Mouse (Mus musculus): Measurements from ENCODE around the gene Nuak2.

The Nuak2 gene

GRCm38 (mm10) chr1:132298801-132299464 is 17.0 kb upstream of the Nuak2 start:
- peak; percentile 25 to 44 for DNase-seq

GRCm38 (mm10) chr1:132299744-132300143 is 16.2 kb upstream of the Nuak2 start:
- DNase-seq, result no peak

GRCm38 (mm10) chr1:132301242-132301641 is 14.7 kb upstream of the Nuak2 start:
- no peak for DNase-seq

DNA sequence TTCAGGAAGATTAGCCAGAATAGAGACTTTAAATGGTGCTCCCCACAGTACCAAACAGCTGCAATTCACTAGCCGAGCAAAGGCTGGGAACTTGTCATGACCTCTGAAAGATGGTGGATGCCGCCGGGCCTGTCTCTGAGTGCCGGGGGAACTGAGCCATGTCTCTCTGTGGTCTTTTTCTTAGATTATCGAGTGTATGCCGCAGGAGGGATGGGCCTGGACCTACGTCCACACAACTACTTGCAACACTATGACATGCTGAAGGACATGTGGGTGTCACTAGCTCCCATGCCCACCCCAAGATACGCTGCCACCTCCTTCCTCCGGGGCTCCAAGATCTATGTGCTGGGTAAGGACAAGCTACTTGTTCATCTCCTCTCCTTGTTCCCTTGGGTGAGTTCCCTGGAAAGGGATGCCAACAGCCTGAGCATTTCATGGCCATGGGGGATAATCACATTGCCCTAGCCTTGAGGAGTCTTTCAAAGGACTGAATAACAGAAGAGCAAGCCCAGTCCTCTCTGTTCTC is 13.5 kb upstream of the Nuak2 start:
- no peak for DNase-seq

DNA sequence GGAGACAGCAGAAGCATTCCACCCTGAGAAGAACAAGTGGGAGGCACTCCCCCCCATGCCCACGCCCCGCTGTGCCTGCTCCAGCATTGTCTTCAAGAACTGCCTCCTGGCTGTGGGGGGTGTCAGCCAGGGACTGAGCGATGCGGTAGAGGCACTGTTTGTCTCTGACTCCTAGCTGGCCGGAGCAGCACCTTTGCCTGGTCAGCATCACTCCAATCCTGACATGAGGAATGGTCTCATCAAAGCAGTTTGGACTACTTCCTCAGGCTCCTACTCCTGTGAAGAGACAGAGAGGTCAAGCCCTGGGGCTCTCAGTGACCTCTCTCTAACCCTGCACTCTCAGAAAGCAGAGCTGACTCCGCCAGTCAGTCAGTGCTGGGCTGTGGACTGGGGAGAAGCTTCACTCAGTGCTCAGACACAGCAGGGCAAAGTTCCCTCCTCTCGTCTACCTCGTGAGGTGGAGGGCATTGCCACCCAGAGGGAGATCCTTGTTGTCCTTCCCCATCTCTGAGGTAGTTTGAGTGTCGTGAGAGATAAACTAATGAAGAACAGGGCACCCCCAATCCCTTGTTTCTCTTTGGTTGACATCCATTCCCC is 11.2 kb upstream of the Nuak2 start:
- DNase-seq, result no peak

DNA sequence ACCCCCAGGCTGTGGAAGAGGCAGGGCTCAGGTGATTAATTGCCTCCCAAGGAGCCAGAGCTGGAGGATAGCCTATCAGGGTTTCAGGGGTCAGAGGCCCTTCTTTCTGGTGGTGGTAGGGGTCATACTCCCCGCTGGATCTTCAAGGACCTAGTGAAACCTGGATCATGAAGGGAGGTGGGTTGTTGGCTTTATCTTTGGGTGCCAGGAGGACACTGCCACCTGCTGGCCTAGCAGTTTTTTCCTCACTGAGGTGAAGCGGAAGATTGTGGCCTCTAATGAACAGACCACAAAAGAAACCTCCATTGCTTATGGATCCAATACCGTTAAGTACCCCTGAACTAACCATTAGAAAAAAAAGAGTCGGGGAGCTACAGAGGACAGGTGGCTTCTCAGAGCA is 9.8 kb upstream of the Nuak2 start:
- peak; percentile 51 to 78 for DNase-seq

DNA sequence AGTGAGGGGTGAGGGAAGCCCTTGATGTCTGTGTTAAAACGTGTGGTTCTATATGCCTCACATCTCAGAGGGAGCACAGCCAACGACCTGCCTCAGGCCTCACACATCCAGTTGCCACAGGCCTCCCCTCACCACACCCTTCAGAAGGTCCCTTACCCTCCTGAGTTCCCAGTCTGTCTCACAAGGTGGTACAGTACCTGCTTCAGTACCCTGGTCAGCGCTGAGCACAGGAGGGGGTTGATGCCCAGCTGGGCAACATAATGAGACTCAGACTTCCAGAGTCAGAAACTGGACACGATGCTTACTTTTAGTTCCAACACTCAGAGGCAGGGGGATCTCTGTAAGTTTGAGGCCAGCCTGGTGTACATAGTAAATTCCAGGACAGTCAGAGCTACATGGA is 9.1 kb upstream of the Nuak2 start:
- no peak for DNase-seq

GRCm38 (mm10) chr1:132307962-132308361 is 8.0 kb upstream of the Nuak2 start:
- DNase-seq, result no peak

DNA sequence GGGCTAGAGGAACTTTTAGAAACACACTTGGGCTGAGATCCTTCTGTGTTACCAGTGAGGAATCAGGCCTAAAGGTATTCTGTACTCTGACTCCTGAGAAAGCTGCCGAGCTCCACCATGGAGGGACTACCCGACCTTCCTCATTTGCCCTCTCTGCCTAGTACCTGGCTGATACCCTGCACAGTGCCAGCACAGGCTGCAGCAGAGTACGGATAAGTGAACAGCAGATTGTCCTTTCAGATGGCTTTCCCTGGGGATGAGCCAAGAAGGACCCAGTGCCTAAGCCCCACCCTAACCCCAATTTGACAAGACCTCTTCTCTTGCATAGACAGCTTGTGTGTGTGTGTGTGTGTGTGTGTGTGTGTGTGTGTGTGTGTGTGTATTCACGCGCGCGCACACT is 7.3 kb upstream of the Nuak2 start:
- DNase-seq, result no peak

GRCm38 (mm10) chr1:132310754-132311153 is 5.2 kb upstream of the Nuak2 start:
- no peak for DNase-seq

DNA sequence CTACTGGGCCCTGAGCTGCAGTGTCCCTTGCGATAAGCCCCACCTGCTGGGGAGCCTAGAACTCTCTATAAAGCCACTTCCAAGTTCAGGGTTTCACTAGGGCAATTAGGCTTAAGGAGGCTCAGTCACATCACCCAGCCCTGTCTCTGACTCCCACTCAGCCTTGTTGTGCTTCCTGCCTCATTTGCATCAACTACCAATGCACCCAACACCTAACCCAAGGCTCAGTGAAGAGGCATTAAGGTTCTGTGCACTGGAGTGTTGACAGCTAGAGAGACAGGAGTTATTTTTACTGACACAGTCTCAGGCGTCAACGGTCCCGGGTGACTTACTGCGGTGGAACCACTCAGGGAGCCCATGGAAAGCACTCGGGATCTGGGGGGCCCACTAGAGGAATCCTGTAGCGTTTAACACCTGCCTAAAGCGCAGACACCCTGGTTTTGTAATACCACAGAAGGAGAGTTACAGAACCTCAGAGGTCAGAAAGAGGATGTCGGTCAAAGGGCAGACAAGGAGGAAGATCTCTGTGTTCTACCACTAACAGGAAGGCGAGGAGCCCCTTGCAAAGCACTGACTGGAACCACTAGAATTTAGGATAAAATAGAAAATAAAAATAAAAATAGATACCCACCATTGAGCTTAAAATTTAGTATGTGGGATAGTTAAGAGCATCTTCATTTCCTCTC is 4.6 kb upstream of the Nuak2 start:
- peak; percentile 48 to 52 for DNase-seq

GRCm38 (mm10) chr1:132312043-132312442 is 3.9 kb upstream of the Nuak2 start:
- no peak for DNase-seq

DNA sequence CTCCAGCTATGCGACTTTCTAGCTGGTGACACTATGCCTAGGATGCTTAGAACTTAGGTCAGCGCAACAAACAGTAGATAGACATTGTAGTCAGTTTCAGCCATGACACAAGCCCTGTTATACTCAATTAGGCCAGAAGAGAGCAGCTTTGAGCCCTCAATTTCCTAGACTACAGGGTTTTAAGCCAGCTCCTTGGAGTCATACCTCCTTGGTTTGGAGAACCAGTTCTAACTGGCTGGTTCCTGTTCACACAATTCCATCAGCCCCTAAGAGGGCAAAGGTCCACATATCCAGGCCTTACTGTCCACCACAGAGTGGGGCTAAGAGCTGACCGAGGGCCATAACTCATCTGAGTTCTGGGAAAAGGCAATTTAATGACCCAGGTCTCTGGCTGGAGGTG is 3.2 kb upstream of the Nuak2 start:
- peak in 1 of 2 experiments; percentile 65 for DNase-seq

DNA sequence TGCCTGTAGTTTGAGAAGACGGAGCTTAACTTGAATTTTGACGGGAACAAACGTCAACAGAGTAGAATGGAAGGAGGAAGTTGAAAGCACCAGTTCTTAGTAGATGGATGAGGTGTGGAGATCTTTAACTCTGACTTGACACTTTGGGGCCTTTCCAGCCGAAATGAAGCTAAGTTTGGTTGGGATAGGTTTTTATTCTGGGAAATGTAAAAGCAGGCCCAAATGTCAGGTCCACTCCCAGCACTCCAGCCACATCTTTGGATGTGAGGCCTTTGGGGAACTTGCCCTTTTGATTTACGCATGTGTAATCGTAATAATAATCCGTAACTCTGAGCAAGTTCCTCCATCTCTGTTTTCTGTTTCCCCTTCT is 684 bp downstream of the Nuak2 start:
- no peak for DNase-seq

GRCm38 (mm10) chr1:132317413-132317812 is 1.5 kb downstream of the Nuak2 start:
- DNase-seq, result peak in 1 of 2 experiments; percentile 34

DNA sequence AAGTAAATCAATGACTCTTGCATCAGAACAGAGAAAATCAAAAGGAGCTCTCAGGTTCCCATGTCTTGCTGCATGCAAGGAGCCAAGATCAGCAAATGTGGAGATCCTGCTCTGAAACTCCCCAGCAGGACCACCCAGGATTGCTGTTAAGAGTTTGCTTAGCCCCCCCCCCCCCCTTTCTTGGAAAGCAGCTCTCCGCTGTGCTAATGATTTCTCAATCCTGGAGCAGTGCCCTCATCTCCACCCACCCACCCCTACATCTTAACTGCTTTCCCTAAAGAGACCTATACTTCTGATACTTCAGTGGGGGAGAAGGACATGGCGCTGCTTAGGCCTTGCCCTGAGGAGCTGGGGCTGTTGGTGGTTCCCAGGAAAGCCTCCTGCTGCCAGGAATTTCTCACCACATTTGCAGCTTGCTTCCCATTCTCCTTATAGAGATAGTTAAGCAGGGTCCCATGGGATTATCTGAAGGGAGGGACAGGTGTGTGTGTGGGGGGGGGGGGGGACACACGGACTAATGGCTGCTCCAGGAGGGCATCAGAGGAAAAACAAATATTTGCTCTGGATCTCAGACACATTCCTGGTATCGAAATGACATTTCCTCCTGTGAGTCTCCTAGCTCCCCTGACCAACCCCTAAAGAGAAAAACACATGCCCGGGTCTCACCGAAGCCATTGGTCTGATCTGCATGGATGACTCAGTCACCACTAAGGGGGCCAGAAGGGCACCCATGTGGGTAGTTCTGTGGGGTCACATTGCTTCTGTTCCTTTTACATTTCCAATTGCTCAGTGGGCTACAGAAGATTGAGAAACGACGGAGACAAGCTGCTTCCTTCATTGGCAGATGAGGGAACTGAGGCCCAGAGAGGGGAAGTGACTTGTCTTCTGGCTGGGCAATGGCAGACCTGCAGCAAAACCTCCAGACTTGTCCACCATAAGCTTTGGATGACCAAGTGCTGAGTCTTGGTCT is 2.3 kb downstream of the Nuak2 start:
- no peak for DNase-seq

DNA sequence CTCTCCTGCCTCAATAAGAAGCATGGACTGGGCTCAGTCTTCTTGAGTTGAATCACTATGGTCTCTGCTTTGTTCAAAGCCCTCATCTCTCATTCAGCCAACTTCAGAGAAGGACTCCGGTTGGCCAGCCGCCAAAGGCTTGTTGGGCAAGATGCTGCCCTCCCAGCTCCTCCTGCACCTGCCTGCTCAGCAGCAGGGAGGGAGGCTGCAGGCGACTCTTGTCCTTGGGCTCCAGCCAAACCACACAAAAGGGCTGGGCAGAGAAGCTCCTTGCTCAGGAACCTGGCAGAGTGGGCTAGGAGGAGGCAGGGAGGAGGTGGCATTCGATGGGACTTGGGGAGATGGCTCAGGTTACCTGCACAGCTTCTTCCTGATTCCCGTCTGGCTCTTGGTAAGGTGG is 3.3 kb downstream of the Nuak2 start:
- DNase-seq, result no peak

GRCm38 (mm10) chr1:132321821-132322580 is 6.1 kb downstream of the Nuak2 start:
- DNase-seq, result no peak

DNA sequence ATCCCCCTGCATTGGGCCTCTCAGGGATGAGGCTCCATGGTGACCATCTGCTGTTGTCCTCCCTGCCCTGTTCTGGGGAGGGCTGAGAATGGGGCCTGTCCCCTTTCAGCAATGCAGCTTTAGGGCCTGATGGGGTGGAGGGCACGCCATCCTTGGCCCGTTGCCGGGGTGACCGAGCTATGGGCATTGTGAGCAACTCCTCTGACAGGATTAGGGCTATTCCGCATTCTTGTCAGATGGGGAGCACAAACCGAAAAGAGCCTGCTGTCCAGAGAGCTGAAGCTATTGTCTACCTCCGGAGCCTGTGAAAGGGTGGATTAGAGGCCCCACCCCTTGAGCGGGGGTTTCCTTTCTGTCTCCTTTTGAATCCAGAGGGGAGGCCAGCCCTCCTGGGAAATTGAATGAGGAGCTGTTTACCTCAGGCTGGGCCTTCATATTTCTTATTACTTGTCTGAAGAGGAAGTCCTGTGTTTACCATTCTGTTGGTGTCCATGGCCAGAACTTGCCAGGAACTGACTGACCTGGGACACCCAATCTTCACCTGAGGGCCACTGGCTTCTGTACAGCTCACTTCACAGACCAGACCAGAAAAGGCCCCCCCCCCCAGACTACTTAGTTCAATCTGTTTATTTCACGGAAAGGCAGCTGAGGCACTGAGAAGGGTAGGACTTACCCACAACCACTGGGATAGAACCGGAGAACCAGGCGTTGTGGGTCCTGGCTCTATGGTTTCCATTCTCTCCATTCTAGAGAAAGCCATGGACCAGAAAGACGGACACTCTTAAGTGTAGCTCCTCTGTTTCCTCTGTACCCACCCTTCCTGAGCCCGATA is 7.0 kb downstream of the Nuak2 start:
- no peak for DNase-seq

- no peak for DNase-seq
Observed at GRCm38 (mm10) chr1:132326777-132327176, 10.9 kb downstream of the Nuak2 start.

GRCm38 (mm10) chr1:132327477-132327876 is 11.6 kb downstream of the Nuak2 start:
- no peak for DNase-seq

Measured in spleen, adult 18-20 months (tissue).